Mouse (Mus musculus): ENCODE measurements at regions not wholly inside any gene's neighbourhood (a gene's known extent, or its start where the extent isn't known, plus 50 kb on each side); places are given as distances from the start of the nearest gene placed in this dataset.

DNA sequence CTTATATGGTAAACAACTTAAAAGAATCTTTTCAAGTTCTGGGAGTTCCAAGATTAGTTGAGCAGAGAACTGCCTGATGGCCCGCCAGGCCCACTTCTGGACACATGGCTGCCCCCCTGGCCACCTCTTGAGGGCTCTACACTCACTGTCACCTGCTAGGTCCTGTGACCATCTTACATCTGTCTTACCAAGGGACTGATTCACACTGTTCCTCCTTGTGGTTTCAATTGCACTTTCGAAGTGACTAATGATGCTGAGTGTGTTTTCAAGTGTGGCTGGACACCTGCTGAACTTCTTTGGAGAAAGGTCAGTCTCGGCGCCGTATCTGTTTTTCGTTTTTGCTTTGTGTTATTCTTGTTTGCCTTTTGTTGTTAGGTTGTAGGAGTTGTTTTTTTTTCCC is 294.9 kb downstream of the Adgrl2 start:
- Histone ChIP-seq H3K4me1 (replicated peaks; ENCODE audit: control insufficient read depth, insufficient read depth, low read length) (no peaks in the 10 kb centered on the region), H3K4me2 (replicated peaks; ENCODE audit: low read depth) (no peak overlapping the region), H3K27ac (ENCODE audit: low read depth, low read length) (no peak overlapping the region), H3K4me3 (ENCODE audit: low read depth, low read length) (no peak overlapping the region), H3K36me3 (ENCODE audit: control insufficient read depth, insufficient read depth) (no peaks in the 10 kb centered on the region), H3K9ac (ENCODE audit: low read depth, low read length) (no peak overlapping the region), H3K9me3 (ENCODE audit: control insufficient read depth) (no peaks in the 10 kb centered on the region), H3K27me3 (replicated peaks; ENCODE audit: control insufficient read depth, insufficient read depth, low read length) (no peaks in the 10 kb centered on the region)
- WGBS: 89% methylated on average over 6 of the region's 6 CpGs
- TF ChIP-seq CTCF (IDR thresholded peaks at IDR 0.05; ENCODE audit: low read depth): no peak
- ATAC-seq: no peak

GRCm38 (mm10) chr3:148683181-148683580 is 307.2 kb downstream of the Adgrl2 start:
- ATAC-seq: no peak
- no peak overlapping the region for H3K4me2 ChIP-seq (replicated peaks; ENCODE audit: low read depth)
- no peak for TF ChIP-seq CTCF (IDR thresholded peaks at IDR 0.05; ENCODE audit: low read depth)
- H3K27me3 ChIP-seq (replicated peaks; ENCODE audit: control insufficient read depth, insufficient read depth, low read length): no peaks in the 10 kb centered on the region
- H3K9ac ChIP-seq (ENCODE audit: low read depth, low read length): no peak overlapping the region
- H3K4me1 ChIP-seq (replicated peaks; ENCODE audit: control insufficient read depth, insufficient read depth, low read length): no peaks in the 10 kb centered on the region
- H3K27ac ChIP-seq (ENCODE audit: low read depth, low read length): no peak overlapping the region
- no peaks in the 10 kb centered on the region for H3K36me3 ChIP-seq (ENCODE audit: control insufficient read depth, insufficient read depth)
- no peaks in the 10 kb centered on the region for H3K9me3 ChIP-seq (ENCODE audit: control insufficient read depth)
- H3K4me3 ChIP-seq (ENCODE audit: low read depth, low read length): no peak overlapping the region

DNA sequence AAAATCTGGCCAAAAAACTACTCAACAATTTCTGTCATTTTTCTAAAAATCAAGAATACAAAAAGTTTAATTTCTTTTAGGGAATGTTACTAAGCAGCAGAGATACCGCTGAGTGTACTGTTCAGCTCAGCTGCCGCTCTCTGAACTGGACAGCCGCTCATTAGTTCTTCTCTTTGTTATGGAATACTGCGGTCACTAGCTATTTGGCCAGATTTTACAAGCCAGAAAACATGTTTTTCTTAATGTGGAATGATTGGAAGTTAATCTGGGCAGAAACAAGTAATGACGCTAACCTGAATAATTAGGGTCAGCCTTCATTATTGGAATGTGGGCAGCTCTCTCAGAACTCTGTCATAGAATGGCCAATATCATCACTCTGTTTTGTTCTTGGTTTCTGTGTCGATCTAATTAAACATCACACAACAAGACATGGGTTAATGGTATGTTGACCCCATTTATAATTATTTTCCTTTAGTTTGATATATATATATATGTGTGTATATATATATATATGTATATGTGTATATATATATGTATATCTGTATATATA is 307.8 kb downstream of the Adgrl2 start:
- Histone ChIP-seq H3K4me2 (replicated peaks; ENCODE audit: low read depth) (no peak overlapping the region), H3K36me3 (ENCODE audit: control insufficient read depth, insufficient read depth) (no peaks in the 10 kb centered on the region), H3K9ac (ENCODE audit: low read depth, low read length) (no peak overlapping the region), H3K27me3 (replicated peaks; ENCODE audit: control insufficient read depth, insufficient read depth, low read length) (no peaks in the 10 kb centered on the region), H3K4me1 (replicated peaks; ENCODE audit: control insufficient read depth, insufficient read depth, low read length) (no peaks in the 10 kb centered on the region), H3K9me3 (ENCODE audit: control insufficient read depth) (no peaks in the 10 kb centered on the region), H3K27ac (ENCODE audit: low read depth, low read length) (no peak overlapping the region), H3K4me3 (ENCODE audit: low read depth, low read length) (no peak overlapping the region)
- ATAC-seq: no peak
- TF ChIP-seq CTCF (IDR thresholded peaks at IDR 0.05; ENCODE audit: low read depth): no peak
- 86% methylated on average over 6 of the region's 6 CpGs for WGBS

- no peak overlapping the region for H3K4me2 ChIP-seq (replicated peaks; ENCODE audit: low read depth)
- no peak for TF ChIP-seq CTCF (IDR thresholded peaks at IDR 0.05; ENCODE audit: low read depth)
- H3K9ac ChIP-seq (ENCODE audit: low read depth, low read length): no peak overlapping the region
- WGBS: 73% methylated on average over 2 of the region's 2 CpGs
- H3K4me3 ChIP-seq (ENCODE audit: low read depth, low read length): no peak overlapping the region
- H3K27me3 ChIP-seq (replicated peaks; ENCODE audit: control insufficient read depth, insufficient read depth, low read length): no peaks in the 10 kb centered on the region
- no peak for ATAC-seq
- H3K4me1 ChIP-seq (replicated peaks; ENCODE audit: control insufficient read depth, insufficient read depth, low read length): no peaks in the 10 kb centered on the region
- H3K9me3 ChIP-seq (ENCODE audit: control insufficient read depth): no peaks in the 10 kb centered on the region
- H3K36me3 ChIP-seq (ENCODE audit: control insufficient read depth, insufficient read depth): no peaks in the 10 kb centered on the region
- no peak overlapping the region for H3K27ac ChIP-seq (ENCODE audit: low read depth, low read length)
Observed at GRCm38 (mm10) chr3:148681186-148681585, 309.2 kb downstream of the Adgrl2 start.

GRCm38 (mm10) chr3:148680737-148681136 is 309.6 kb downstream of the Adgrl2 start:
- Histone ChIP-seq H3K27me3 (replicated peaks; ENCODE audit: control insufficient read depth, insufficient read depth, low read length) (no peaks in the 10 kb centered on the region), H3K36me3 (ENCODE audit: control insufficient read depth, insufficient read depth) (no peaks in the 10 kb centered on the region), H3K9me3 (ENCODE audit: control insufficient read depth) (no peaks in the 10 kb centered on the region), H3K4me1 (replicated peaks; ENCODE audit: control insufficient read depth, insufficient read depth, low read length) (no peaks in the 10 kb centered on the region), H3K4me2 (replicated peaks; ENCODE audit: low read depth) (no peak overlapping the region), H3K9ac (ENCODE audit: low read depth, low read length) (no peak overlapping the region), H3K27ac (ENCODE audit: low read depth, low read length) (no peak overlapping the region), H3K4me3 (ENCODE audit: low read depth, low read length) (no peak overlapping the region)
- WGBS: 70% methylated on average over 8 of the region's 8 CpGs
- no peak for TF ChIP-seq CTCF (IDR thresholded peaks at IDR 0.05; ENCODE audit: low read depth)
- no peak for ATAC-seq

- Histone ChIP-seq H3K4me1 (replicated peaks; ENCODE audit: control insufficient read depth, insufficient read depth, low read length) (no peaks in the 10 kb centered on the region), H3K36me3 (ENCODE audit: control insufficient read depth, insufficient read depth) (no peaks in the 10 kb centered on the region), H3K9me3 (ENCODE audit: control insufficient read depth) (no peaks in the 10 kb centered on the region), H3K4me2 (replicated peaks; ENCODE audit: low read depth) (no peak overlapping the region), H3K27ac (ENCODE audit: low read depth, low read length) (no peak overlapping the region), H3K4me3 (ENCODE audit: low read depth, low read length) (no peak overlapping the region), H3K9ac (ENCODE audit: low read depth, low read length) (no peak overlapping the region), H3K27me3 (replicated peaks; ENCODE audit: control insufficient read depth, insufficient read depth, low read length) (no peaks in the 10 kb centered on the region)
- no peak for TF ChIP-seq CTCF (IDR thresholded peaks at IDR 0.05; ENCODE audit: low read depth)
- no peak for ATAC-seq
- 79% methylated on average over 4 of the region's 4 CpGs for WGBS
Observed at GRCm38 (mm10) chr3:148680086-148680485, 310.3 kb downstream of the Adgrl2 start.

DNA sequence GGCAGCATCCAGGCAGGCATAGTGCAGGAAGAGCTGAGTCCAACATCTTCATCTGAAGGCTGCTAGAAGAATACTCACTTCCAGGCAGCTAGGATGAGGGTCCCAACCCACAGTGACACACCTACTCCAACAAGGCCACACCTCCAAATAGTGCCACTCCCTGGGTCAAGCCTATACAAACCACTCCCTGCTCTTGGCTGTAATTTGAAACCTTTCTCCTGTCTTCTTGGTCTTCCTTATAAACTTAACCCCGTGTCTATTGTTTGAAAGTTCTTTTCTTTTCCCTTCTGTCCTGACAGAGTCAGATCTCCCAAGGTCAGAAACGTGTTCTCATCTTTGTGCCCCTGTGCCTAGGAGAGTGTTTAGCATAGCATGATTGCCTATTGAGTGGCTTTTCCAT is 311.2 kb downstream of the Adgrl2 start:
- Histone ChIP-seq H3K27ac (ENCODE audit: low read depth, low read length) (no peak overlapping the region), H3K4me3 (ENCODE audit: low read depth, low read length) (no peak overlapping the region), H3K4me2 (replicated peaks; ENCODE audit: low read depth) (no peak overlapping the region), H3K36me3 (ENCODE audit: control insufficient read depth, insufficient read depth) (no peaks in the 10 kb centered on the region), H3K9ac (ENCODE audit: low read depth, low read length) (no peak overlapping the region), H3K27me3 (replicated peaks; ENCODE audit: control insufficient read depth, insufficient read depth, low read length) (no peaks in the 10 kb centered on the region), H3K4me1 (replicated peaks; ENCODE audit: control insufficient read depth, insufficient read depth, low read length) (no peaks in the 10 kb centered on the region), H3K9me3 (ENCODE audit: control insufficient read depth) (no peaks in the 10 kb centered on the region)
- no peak for ATAC-seq
- WGBS: 45% methylated on average over 2 of the region's 2 CpGs
- TF ChIP-seq CTCF (IDR thresholded peaks at IDR 0.05; ENCODE audit: low read depth): no peak
